Mouse (Mus musculus): ENCODE data around the gene Rora.

GRCm38 (mm10) chr9:69367055-69367454 lies 713.5 kb downstream of the Rora start:
- TF ChIP-seq CTCF (IDR thresholded peaks at IDR 0.05; ENCODE audit: low read depth) (no peak), EP300 (IDR thresholded peaks at IDR 0.05; ENCODE audit: low read depth) (no peak)
